Mouse (Mus musculus) splenic B cell, adult 2 months (primary cell): Measurements from ENCODE around the gene Pawr.

Experiments
- DNase-seq: peaks from one replicate; pipeline ENCODE4 v3.0.0-alpha.2; 2011; ENCODE audit warnings: low read depth, low spot score
- H3K27me3 ChIP-seq: 2 replicates; pipeline ENCODE4 v1.6.1; 2012; ENCODE audit warnings: mild to moderate bottlenecking, low read length, moderate library complexity, mixed read lengths; ENCODE audit not compliant: control insufficient read depth, poor library complexity, insufficient read depth, severe bottlenecking
- H3K36me3 ChIP-seq: 2 replicates; pipeline ENCODE4 v1.6.1; 2012; ENCODE audit warnings: mild to moderate bottlenecking, low read length, moderate library complexity, mixed read lengths; ENCODE audit not compliant: control insufficient read depth, poor library complexity, insufficient read depth, severe bottlenecking

Pawr gene

DNA sequence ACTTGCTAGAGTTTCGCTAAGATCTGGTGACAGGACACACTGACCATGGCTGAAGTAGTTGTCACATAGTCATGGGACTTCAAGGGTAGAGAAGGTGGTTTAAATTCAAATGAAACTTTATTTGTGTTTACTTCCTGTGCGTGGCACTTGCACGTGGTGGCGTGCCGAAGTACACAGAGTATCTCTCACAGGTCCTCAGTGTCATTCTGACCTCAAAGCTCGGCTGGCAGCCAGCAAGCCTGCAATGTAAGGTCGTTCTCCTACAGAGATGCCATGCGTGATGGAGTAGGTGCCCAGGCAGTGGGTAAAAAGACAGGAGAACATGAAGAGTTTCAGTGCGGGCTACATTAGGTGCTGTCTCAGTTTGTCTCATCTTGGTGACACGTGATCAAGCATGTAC is 48.8 kb downstream of the Pawr start:
- no peaks in the 10 kb centered on the region for H3K27me3 ChIP-seq
- no peak for DNase-seq

DNA sequence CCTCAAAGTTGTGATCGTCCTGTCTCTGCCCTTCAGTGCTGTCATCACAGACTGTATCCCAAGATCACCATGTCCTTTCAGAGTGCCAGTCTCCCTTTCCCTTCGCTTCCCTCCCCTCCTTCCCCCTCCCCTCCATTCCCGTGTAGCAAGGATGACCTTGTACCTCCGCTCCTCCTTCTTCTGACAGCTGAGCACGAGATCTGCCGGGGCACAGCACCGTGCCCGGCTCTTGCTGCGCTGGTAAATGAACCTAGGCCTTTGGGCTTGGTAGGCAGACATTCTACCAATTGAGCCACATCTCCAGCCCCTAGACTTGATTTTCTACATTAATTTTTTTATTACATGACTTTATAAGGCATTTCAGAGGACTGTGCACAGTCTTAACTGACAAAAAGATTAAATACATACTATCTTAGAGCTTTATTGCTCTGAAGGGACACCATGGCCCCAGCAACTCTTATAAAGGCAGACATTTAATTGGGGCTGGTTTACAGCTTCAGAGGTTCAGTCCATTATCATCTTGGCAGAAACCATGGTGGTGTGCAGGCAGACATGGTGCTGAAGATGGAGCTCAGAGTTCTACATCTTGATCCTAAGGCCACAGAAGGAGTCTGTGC is 52.3 kb downstream of the Pawr start:
- Histone ChIP-seq H3K36me3 (no peaks in the 10 kb centered on the region), H3K27me3 (no peaks in the 10 kb centered on the region)
- DNase-seq, result no peak

More for the DNA sequence above, 48.8 kb downstream of the Pawr start:
- H3K36me3 ChIP-seq, result no peaks in the 10 kb centered on the region

DNA sequence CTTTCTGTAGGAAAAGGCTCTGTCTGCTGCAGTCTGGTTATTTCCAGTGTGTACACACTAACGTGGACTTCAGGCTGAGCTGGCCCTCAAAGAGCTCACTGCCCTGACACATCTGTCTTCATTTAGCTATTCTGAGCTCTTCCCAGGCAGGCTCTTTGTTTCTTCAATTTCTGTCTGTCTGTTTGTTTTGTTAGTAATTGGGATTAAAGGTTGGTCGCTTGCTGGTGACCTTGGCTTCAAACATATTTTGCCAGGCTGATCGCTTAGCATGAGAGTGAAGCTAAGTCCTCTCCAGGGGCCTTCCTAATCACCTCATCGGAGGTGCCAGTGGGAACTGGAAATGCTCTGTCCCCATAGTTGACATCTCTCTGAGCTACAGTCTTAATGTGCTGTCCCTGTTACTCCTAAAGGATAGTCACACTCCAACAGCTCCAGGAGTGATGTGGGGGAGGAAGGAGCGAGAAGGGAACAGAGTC is 53.6 kb downstream of the Pawr start:
- Histone ChIP-seq H3K36me3 (no peaks in the 10 kb centered on the region), H3K27me3 (no peaks in the 10 kb centered on the region)
- DNase-seq, result no peak

DNA sequence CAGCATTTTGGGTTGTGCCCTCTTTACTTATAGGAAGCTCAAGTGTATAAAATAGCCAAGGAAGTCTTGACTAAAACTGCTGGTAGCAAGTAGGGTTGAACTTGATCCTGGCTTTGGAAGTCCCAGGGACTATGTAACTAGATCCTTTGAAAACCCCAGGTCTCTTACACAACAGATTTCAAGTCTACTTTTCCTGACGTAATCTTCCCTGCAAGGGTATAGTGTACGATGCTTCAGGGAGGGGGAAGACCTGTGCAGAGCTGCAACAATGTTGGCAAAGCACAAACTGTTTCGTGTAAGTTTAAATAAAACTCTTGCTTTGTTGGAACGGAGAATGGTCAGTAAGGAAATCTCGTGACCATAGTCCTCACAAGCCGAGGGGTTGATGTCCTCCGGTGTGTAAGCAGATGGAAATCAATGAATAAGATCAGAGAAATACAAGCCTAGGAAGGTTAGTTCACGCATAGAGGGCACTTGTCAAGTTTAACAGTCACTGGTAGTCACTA is 56.5 kb downstream of the Pawr start:
- no peak for DNase-seq
- Histone ChIP-seq H3K36me3 (no peaks in the 10 kb centered on the region), H3K27me3 (no peaks in the 10 kb centered on the region)

DNA sequence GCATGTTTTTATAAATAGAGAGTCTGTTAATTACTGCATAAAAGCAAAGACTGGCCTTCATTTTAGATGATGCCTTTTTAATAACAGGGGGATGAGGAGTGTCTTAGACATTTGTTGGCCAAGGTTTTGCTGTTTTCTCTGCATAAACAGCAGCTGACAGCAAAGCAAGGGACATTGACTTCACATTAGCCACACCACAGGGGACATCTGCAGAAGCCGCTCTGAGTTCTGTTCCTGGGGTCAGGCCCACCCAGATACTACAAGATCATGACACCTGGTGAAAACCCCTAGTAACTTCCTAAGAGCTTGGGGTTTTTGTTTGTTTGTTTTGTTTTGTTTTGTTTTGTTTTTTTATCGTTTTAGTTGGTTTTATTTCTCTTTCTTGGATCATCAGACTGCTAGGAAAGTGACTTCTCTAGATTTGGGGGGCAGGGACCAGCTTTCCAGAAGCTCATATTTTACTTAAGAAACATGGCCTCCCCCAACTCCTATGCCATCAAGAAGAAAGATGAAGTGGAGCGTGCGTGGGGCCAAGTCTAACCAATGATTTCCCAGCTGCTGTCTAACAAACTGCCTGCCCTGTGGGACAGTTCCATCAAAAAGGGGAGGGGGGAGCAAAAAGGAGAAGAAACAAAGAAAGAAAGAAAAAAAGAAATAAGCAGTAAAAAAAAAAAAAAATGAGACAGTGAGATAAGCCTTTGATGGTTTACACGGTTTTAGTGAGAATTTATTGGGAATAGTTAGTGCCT is 57.4 kb downstream of the Pawr start:
- DNase-seq, result no peak
- Histone ChIP-seq H3K36me3 (no peaks in the 10 kb centered on the region), H3K27me3 (no peaks in the 10 kb centered on the region)

DNA sequence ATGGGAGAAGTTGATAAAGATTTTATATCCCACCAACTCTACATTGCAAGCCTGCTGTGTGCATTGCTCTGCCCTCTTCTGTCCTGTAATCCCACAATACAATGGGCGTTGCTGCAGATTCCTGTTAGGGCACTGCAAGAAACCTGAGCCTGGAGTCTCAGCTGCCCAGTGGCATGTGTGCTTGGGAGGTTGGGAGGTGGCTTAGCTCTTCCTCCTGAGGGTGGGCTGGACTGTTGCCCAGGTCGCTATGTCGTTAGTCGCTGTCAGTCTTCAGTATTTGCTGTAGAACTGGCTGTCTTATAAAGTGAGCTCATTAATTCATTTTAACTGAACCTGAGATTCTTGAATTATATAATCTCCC is 58.0 kb downstream of the Pawr start:
- Histone ChIP-seq H3K27me3 (no peaks in the 10 kb centered on the region), H3K36me3 (no peaks in the 10 kb centered on the region)
- DNase-seq, result no peak

DNA sequence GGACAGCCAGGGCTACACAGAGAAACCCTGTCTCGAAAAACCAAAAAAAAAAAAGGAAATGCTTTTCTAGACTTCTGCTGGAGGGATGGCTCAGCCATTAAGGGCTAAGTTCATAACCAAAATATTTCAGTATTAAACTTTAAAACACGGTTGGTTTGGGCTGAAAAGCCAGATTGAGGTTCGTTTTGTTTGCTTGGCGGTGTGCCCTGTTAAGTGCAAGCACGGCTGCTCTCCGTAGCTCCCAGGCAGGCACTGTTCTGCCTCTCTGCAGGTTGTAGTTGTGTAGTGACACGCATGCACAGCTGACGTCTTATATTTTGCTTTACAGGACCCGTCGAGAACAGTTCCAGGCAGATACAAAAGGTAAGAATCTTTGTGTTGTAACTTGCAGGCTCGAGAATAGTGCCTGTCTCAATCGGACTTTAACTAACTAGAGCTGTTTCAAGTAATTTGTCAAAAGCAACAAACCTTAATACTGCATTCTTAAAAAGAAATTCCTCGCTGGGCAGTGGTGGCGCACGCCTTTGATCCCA is 59.5 kb downstream of the Pawr start:
- DNase-seq, result no peak
- Histone ChIP-seq H3K27me3 (no peaks in the 10 kb centered on the region), H3K36me3 (no peaks in the 10 kb centered on the region)

DNA sequence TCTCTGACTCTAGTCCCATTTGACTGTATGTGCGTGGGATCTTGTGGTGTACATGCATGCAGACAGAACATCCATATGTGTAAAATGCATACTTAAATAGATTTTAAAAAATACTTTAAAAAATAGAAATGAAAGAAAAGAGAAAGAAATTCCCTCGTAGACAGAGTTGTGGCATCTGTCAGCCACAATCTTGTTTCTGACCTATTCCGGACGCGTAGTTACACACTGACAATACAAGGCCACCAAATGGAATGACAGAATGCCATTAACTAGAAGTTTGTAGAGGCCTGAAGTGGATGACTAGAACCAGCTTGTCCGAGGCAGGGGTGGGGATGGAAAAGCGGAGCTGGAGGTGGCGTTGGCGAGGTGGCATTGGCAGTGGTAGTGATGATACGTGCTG is 60.2 kb downstream of the Pawr start:
- DNase-seq, result no peak
- no peaks in the 10 kb centered on the region for H3K27me3 ChIP-seq
- H3K36me3 ChIP-seq, result no peaks in the 10 kb centered on the region

DNA sequence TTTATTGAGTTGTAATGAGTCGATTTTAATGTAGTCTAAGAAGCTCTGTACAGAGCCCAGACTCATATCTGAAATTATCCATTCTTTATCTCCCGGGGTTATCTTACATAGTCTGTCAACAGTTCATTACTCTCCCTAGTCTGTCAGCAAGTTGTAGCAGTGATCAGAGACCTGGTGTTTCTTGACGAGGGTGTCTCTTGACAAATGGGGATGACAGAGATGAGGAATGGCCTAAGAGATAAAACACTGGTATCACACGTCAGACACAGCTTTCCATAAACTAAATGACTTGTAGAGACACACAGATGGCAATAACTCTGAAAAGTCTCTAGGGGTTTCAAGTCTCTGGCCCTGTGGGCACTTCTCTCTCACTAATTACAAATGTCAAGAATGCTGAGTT is 62.4 kb downstream of the Pawr start:
- Histone ChIP-seq H3K27me3 (no peaks in the 10 kb centered on the region), H3K36me3 (no peaks in the 10 kb centered on the region)
- DNase-seq, result no peak

DNA sequence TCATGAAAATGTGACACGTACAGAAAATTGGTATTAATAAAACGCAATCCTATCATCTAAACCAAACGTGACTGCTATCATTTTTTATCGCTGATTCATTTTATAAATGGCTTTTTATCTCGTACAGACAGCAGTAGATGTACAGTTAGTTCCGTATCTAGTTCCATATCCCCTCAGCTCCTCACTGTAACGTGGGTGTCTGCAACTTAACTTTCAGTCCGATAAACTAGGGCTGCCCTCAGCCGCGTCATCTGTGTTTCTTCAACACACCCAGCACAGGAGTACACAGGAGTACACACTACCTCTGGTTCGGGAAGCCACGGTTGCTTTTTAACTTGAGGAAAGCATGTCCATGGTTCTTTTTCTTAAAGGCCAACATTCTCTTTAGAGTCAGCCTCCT is 63.3 kb downstream of the Pawr start:
- Histone ChIP-seq H3K27me3 (no peaks in the 10 kb centered on the region), H3K36me3 (no peaks in the 10 kb centered on the region)
- DNase-seq, result no peak

DNA sequence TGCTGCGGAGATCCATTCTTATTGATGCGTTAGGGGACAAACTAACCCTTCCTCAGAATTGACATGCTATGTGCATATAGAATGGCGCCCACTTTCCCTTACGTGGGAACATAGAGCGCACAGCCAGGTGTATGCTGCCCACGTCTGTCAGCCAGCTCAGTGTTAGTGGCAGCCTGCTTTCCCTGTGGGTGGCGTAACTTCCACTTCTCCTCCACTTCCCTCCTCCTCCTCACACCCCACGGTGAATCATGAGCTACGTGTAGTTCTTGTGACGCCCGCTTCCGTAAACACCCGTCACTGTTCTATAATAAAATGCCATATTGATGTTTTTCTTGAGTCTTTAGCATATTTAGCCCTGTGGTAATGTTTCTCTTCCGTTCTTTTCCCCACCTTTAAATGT is 63.7 kb downstream of the Pawr start:
- DNase-seq, result no peak
- no peaks in the 10 kb centered on the region for H3K27me3 ChIP-seq
- no peaks in the 10 kb centered on the region for H3K36me3 ChIP-seq

DNA sequence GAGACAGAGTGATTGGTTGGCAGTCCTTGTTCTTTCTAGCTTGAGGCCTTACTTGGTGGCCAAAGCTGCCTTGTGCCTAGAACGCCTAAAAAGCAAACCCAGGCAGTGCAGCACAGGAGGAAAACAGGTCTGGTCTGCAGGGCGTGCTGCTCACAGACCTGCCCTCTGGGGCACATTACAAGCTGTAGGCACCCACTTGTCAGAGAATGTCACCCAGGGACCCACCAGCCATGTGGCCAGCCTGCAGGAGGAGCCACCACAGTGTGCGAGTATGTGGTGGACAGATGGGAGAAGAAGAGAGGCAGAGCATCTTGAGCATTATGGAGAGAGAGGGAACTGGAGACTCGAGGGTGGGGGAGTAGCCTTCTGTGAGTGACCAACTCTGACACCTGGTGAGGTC is 70.8 kb downstream of the Pawr start:
- Histone ChIP-seq H3K27me3 (no peaks in the 10 kb centered on the region), H3K36me3 (no peaks in the 10 kb centered on the region)
- no peak for DNase-seq

DNA sequence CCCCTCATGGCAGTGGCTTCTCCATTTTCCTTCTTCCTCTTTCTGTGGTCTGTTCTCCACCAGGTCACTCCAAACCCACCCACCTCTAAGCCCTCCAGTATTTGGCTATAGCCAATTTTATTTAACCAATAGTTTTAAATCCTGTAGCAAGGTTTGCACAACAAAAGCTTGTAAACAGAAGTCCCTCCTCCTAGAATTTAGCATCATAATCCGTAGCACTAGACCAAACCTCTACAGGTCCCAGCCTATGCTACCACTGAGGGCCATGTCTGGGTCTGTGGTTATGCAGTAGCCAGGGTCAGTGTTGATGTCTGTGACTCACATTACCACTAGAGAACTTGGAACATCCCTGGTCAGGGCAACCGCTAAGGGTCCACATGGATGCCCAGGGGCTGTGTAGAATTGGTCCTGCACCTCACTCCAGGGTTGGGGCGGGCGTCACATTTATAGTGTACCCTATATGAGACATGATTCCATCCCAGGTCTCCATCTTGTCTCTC is 71.5 kb downstream of the Pawr start:
- H3K36me3 ChIP-seq, result no peaks in the 10 kb centered on the region
- no peak for DNase-seq
- H3K27me3 ChIP-seq, result no peaks in the 10 kb centered on the region

DNA sequence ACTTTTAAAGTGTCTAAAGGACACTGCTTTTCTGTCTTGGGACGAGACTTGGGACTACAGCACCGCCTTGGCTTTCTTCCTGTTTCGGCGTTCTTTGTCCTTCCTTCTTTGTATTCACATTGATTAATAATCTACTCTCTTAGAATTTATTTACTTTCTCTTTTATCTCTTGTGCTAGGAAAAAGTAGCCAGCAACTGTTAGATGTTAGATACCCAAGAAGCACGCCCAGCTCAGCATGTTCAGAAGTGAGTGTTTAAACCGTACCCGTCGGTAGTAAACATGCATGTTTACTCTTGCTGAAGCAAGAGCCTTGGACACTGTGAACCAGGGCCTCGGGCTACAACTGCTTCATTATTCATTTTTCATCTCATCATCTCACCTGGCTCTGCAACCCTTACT is 72.2 kb downstream of the Pawr start:
- no peak for DNase-seq
- H3K36me3 ChIP-seq, result no peaks in the 10 kb centered on the region
- H3K27me3 ChIP-seq, result no peaks in the 10 kb centered on the region

DNA sequence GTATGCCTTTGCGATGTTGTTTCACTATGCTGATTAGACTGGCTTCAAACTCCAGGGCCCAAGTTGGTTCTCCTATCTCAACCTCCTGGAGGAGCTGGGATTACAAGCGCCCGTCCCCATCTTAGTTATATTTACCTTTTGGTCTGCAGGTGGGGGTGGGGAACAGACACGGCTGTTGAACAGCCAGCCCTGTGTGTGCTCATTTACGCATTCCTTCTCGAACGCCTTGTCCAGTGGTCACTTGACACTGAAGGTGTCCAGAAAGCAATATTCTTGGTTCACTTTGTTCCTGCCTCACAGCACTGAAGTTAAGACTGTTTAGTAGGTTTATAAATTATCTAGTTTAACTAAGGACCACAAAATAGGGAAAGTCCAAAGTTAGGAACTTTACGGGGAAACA is 73.2 kb downstream of the Pawr start:
- Histone ChIP-seq H3K36me3 (no peaks in the 10 kb centered on the region), H3K27me3 (no peaks in the 10 kb centered on the region)
- DNase-seq, result no peak
